Mouse (Mus musculus) naive thymus-derived CD4-positive, alpha-beta T cell, adult 2 months (primary cell): ENCODE results near the gene Kcnj10.

Experiments used
- DNase-seq: peaks from one replicate; pipeline ENCODE4 v3.0.0-alpha.2; 2011; ENCODE audit warnings: low read depth

Gene Kcnj10

DNA sequence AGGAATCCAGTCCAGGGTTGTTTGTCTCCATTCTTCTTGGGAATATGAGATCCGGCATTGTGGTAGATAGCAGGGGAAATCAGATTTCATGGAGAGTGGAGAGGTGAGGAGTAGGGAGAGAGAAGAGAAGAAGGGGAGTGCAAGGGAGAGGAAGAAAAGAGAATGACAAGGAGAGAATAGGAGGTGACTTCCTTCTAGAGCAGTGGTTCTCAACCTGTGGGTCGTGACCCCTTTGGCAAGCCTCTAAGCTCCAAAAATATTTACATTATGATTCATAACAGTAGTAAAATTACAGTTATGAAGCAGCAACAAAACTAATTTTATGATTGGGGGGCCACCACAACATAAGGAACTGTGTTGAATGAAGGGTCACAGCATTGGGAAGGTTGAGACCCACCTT, 8.1 kb upstream of the Kcnj10 start:
- no peak for DNase-seq

DNA sequence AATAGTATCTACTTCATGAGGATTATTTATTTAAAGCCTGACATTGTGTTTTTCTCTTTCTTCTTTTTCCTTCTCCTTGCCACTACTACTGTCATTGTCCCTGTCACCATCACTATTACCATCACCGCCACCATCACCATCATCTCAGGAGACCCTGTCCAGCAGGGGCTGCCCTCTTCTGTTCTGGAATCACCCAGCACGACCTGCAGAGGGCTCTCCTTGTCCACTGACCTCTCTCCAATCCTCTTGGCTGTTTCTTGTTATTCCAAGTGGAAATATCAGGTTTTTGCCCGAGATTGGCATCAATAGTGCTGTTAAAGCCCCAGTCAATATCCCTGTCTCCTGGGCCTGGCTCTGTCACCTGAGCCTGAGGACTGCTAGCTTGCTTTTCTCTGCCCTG, 7.5 kb upstream of the Kcnj10 start:
- no peak for DNase-seq

DNA sequence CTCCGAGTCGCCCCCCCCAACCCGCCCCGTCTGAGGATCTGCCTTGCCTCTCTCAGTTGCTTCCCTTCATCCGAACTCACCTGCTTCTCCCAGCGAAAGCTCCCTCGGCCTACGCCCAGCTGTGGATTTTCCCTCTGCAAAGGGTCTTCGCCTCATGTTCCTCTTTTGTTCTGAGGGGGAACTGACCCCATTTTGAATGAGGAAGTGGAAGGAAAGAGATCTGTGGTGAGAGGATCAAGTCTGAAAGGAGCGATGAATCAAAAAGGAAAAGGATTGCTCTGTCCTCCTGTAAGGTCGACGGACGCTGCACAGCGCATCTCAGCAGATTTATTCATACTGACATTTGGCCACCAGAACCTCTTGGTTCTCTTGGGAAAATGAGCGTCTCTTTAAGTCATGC, 5.2 kb upstream of the Kcnj10 start:
- no peak for DNase-seq

DNA sequence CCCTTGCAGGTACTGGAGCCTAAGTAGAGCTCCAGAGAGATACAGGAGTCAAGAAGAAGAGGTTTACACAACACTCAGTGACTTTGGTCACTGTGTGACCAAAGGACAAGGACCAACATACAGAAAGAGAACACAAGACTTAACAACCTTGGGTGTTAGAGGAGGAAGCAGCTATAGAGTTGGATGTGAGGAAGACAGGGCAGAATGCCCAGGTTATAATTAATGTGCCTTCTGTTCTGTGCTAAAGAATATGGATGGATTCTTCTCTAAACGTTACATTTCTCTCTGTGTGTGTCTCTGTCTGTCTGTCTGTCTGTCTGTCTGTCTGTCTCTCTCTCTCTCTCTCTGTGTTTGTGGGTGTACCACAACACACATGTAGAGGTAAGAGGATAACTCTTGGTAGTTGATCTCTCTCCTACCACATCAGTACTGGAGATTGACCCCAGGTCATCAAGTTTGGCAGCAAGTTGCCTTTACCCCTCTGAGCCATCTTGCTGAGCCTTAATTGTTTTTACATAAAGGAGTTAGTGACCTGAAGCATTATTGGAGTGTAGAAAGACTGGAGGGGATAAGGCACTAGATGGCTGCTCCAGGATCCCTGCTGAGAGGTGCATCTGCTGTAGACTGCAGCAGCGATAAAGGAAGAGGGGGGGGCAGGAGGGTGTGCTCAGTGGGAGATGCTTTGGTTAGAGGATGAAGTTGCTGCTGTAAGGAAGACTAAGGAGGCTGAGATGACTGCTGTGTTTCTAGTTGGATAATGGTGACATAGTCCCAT, 3.4 kb upstream of the Kcnj10 start:
- DNase-seq = no peak

DNA sequence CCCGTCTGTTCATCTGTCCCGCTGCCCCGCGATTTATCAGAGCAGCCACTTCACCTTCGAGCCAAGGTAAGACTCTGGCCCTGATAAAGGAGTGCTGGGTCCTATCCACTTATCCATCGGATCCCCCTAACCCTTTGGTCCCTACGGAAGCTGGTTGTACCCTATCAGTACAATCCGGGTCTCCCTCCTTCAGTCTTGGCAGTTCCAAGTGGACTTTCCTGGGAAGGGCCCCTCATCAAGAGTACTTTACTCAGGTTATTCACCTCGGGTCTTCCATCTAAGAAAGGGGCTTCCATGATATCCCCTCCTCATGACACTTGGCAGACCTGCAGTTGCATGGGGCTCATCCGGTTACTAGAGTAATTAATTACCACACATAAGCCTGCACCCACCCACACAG, 376 bp downstream of the Kcnj10 start:
- DNase-seq = no peak

DNA sequence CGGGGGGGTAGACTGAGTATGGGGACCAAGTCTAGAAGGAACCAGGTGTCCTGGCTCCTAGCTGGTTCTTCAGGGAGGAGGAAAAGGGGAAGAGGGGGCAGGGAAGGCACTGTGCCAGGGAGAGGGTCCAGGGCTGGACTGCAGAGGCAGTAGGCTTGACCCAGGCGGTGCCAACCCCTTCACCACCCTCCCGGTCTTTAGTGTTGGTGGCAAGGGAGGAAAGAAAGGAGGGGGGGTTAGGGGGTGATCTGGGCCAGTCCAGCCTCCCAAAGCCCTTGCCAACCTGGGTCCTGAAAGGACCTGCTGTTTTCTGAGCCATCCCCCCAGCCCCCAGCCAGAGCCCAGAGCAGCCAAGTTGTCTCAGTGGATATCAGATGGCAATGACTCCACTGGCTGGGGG, 1.7 kb downstream of the Kcnj10 start:
- DNase-seq = no peak

DNA sequence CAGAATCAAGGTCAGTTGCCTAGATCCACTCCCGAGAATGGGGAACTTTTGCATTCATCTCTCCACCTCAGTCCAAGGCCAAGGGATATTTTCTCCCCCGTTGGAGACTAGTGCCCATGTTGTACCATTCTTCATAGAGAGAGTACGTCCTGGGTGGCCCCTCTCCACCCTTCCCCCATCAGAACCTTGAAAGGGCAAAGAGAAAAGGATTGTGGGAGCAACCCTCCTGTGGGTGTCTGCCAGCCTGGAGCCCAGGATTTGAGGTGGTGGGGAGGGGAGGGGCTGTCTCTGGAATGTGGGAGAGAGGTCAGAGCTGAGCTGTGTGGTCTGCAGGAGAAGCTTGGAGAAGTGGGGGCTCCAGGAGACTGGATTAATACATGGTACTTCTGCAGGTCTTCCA, 2.9 kb downstream of the Kcnj10 start:
- no peak for DNase-seq

DNA sequence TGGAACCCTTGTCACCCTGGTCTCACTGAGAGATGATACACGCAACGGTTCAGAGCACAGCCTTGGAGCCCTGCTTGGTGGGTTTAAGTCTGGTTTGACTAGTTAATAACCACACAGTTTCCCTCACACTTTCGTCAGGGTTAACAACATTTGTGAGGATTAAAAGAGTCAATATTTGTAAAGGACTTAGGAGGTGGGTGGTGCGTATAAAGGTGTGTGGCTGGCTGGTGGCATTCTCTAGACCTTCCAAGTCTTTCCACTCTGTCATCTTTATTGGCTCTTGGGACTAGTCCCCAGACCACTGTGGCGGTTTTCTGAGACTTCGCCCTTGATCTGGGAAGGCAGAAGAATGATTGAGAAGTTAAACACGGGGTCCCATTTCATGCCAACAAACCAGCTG, 3.8 kb downstream of the Kcnj10 start:
- DNase-seq = no peak

DNA sequence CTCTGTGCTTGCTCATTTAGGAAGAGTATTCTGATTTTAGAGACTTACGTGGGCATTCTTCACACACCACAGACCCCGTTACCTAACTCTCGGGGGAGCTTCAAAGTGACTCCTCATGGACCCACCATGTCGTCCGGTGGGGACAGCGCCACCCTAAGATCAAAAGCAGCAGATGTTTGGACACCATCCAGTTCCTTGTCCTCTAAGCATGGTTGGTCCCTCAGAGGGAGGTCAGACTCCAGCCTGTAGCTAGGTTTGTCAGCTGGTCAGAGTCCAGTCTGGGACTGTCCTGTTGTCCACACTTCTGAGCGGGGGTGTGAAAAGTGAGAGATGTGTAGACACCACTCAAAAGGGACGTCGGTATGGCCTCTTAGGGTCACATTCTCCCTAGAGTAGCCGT, 5.7 kb downstream of the Kcnj10 start:
- no peak for DNase-seq

DNA sequence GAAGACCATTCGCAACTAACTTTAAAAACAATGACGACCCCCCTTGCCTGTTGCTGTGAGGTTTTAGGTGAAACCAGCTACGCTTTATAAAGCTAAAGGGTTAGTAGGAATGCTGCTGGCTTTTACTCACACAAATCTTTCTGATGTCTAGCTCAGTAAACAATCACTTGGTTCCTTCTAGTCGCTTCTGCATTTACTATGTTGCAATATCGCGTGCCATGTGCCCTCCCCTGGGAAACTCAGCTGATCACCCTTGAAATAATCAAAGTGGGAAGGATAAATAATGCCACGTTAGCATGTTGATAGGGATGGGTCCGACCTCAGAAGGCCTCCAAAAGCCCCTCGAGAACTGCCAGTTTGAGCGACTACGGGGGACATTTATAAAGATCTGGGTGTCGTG, 6.4 kb downstream of the Kcnj10 start:
- no peak for DNase-seq

DNA sequence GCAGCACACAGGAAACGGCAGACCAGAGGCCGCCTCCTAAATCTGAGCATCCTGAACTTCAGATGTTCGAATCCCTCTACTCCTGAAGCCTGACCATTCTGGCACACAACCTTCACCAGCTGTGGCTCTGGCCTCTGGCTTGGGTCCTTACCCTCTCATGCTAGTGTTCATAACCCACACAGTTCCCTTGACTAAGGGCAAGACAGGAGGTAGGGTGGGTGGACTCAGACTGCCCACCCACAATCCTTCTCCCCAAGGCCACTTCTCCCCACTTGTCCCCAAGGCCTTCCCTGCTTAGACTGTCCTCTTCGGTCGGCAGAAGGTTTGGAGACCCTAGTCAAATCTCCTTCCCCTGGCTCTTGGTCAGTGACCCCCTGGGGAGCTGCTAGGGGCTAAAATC, 8.5 kb downstream of the Kcnj10 start:
- no peak for DNase-seq

DNA sequence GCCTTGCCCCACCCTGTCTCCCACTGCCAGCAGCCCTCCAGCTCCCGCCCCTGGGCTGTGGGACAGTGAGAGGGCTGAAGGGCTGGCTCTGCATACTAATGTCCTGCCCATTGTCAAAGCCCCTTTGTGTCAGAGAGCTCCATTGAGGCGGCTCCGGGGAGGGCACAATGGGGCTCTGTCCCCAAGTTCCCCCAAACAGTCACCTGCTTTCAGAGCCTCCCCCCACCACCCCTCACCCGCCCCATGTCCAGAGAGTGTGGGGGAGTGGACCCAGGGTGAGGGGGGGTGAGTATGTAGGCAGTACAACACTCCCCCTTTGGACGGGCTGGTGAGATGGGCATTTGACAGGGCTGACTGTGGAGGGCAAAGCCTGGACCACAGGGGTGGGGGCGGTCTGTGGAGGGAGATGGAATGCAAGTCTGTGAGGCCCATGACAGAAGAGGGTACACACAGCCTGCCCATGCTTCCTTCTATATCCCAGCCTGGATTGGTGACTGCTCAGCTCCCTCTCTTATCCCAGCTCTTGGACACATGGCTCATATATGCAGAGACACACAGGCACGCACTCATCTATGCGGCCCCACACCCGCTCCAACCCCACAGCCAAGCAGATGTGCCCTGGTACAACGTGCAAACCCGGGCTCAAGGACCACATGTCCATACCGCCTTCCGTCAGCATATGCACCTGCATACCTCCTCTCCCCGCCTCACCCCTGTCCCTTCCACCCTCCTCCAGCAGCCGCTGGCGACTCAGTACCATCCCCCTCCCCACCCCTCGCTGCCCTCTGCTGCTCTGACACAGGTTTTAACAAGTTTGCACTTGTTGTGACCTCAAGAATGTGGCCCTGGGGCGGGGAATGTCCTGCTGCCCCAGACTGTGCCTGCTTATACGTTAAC, 9.2 kb downstream of the Kcnj10 start:
- no peak for DNase-seq

DNA sequence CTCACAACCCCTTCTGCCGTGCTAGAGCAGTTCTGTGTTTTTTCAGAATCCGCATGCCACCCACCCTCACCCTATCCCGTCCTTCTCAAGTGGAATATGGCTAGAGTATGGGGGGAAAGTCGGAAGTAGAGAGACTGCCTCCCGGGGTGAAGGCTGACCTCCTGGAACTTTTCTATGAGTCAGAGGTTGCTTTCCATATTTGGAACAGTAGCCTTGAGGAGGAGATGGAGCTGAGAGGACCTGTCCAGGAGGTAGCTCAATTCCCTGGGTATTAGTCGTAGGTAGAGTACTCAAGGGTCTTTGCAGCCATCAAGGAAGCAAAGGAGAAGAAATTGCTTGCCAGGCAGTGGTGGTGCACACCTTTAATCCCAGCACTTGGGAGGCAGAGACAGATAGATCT, 11.0 kb downstream of the Kcnj10 start:
- no peak for DNase-seq

DNA sequence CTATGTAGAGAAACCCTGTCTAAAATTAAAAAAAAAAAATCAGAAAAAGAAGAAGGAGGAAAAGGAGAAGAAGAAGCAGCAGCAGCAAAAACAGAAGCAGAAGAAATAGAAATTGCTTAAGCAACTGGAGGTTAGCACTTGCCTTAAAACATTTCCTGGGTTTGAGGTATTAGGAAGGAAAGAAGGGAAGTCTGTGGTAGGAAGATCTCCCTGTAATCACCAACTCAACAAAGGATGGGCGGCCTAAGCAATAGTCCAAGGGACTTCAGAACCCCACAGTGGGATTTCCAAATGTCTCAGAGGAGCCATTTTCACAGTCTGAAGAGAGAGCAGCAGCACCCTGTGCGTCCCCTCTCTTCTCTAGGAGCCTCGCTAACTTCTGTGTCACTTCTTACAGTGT, 11.4 kb downstream of the Kcnj10 start:
- DNase-seq = no peak

DNA sequence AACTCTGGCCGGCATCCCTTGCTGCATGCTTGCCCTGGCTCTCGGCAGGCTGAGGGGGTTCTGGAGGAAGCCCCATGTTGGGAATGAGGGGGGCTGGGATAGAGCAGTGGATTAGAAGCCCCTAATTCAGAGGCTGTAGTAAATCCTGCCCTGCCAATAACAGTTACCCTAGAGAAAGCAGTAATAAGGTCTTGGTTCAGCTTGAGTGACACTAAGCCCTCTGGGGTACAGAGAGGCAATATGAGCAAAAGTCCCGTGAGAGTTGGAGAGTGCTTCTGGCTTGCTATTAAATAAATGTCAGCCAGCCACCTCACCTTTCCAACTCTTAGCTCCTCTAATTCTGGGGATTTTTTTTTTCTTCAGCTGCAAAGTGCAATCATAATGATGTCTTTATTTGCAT, 14.3 kb downstream of the Kcnj10 start:
- no peak for DNase-seq

DNA sequence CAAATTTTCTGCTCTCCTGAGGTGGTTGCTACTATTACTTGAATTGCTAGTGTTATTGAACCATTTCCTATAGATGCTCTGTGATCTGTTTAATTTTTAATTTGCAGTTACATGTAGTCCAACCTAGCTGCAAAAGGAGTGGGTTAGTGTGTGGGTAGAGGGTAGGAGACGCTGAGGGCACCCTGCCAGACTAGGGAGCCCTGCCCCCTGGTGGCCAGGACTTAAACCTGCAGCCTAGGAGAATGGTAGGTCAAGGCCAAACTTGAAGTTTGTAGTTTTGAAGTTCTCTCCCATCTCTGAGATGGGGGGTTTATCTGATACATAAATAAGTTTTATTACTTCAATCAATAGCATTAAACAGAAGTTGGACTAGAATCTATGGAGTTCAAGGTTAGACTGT, 16.5 kb downstream of the Kcnj10 start:
- DNase-seq = peak; percentile 73

DNA sequence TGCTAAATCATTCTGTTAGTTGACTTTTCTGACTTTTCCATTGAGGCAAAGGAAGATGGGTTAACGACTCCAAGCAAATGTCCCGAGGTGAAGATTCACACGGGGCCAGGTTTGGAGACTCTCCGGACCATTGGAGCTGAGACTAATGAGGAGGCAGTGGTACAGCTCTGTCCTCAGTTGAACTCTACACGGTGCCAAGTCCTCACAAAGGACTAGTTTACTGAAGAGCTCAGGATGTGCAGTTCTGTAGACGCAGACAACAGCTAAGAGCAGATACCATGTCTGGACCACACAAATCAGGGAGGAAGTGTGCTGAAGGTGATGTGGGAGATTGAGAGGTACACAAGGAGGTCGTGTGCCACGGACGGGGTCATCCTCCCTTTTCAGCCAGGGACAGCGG, 17.3 kb downstream of the Kcnj10 start:
- DNase-seq = no peak

DNA sequence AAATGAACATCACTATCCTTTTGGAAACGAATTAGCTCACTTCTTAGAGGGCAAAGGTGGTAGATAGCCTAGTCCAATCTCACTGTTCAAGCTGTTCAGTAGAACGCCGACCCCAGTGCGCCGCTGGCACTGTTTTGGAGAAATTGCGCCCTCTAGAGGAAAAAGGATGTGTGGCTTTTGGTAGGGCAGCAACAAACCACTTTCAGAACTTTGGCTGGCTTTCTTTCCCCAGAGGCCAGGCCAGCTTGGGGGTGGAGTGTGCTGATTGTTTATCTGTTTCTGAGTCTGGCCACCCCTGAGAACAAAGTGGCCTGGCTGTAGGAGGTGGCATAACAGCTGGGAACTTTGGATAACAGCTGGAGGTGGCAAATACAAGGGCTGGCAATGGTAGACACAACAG, 23.7 kb downstream of the Kcnj10 start:
- peak; percentile 61 for DNase-seq

DNA sequence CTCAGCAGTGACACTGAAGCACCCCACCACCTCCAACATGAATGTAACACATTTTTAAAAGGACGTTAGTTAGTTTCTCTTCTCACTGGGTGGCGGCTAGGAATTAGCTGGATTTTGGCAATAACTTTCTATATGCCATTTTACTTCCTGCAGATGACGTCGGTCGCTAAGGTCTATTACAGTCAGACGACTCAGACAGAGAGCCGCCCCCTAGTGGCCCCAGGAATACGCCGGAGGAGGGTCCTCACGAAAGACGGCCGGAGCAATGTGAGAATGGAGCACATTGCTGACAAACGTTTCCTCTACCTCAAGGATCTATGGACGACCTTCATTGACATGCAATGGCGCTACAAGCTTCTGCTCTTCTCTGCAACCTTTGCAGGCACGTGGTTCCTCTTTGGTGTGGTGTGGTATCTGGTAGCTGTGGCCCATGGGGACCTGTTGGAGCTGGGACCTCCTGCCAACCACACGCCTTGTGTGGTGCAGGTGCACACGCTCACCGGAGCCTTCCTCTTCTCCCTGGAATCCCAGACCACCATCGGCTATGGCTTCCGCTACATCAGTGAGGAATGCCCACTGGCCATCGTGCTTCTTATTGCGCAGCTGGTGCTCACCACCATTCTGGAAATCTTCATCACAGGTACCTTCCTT, 27.9 kb downstream of the Kcnj10 start:
- peak; percentile 88 for DNase-seq

DNA sequence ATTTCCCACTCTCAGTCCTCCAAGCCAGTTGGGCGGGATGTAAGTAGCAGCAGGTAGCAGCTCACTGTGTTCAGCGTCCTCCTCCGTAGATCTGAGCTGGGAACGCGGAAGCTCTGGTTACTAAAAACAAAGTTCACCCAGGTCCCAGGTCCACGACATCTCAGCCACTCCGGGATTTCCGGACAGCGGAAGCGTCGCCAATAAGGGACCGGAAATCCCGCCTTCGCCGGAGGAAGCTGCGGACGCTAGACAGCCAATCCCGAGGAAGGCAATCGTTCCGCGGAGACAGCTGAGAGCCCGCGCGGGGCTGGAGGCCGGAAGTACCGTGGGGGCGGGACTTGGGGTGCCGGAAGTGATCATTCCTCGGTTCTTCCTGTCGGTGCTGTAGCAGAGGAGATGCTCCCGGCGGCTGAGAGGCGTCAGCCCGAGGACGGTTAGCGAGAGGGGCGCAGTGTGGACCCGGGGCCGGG, 35.2 kb downstream of the Kcnj10 start, which contains the start of gene Pigm:
Pigm (plus strand) TSS at position 349 of the 470 bp plus-strand sequence.
- DNase-seq = peak; percentile 98

DNA sequence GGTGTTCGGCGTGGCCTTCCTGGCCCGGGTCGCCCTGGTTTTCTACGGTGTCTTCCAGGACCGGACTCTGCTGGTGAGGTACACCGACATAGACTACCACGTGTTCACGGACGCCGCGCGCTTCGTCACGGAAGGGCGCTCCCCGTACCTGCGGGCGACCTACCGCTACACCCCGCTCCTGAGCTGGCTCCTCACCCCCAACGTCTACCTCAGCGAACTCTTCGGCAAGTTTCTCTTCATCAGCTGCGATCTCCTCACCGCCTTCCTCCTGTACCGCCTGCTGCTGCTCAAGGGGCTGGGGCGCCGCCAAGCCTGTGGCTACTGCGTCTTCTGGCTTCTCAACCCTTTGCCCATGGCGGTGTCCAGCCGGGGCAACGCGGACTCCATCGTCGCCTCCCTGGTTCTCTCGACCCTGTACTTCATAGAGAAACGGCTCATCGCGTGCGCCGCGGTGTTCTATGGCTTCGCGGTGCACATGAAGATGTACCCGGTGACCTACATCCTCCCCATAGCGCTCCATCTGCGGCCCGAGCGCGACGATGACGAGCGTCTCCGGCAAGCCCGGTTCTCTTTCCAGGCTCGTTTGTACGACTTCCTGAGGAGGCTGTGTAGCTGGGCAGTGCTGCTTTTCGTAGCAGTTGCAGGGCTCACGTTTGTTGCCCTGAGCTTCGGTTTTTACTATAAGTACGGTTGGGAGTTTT, 35.9 kb downstream of the Kcnj10 start:
- DNase-seq = peak; percentile 70

DNA sequence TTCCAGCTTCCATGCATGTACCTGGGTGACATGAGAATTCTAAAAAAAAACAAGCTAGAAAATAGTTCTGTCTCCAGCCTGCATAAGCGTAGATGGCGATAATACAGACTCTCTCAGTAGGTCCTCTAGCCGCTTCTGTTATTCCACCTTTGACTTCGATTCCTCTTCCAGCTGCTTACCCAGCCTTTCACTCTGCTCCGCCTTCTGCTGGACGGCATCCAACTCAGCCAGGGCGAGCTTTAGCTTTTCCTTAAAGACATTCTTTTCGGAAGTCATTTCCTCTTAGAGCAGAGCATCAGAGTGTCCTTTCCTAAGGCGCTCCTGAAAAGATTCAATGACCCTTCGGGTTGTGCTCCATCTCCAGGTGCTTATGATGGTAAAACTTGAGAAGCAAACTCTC, 39.1 kb downstream of the Kcnj10 start:
- no peak for DNase-seq
